Mouse (Mus musculus): ENCODE results near the gene Arhgap24.

DNA sequence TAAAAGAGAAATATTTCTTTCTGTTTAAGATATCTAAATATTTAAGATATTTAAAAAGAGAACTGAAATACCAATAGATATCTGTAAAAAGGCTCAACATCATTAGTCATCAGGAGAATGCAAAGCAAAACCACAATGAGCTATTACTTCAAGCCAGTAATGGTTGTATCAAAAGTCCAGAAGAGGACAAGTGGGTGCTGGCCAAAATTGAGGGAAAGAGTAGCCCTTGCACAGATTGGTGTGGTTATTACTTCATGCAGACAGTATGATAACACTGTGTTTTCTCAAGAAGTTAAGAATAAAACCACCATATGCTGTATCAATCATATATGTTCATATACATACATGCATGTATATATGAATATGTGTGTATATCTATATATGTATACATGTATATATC, 376.9 kb downstream of the Arhgap24 start:
- no peak for TF ChIP-seq CTCF (IDR thresholded peaks at IDR 0.05; ENCODE audit: borderline replicate concordance, extremely low read depth, insufficient read depth, insufficient read length)
- TF ChIP-seq POLR2A (IDR thresholded peaks at IDR 0.05; ENCODE audit: borderline replicate concordance, extremely low read depth, insufficient read depth, insufficient read length, poor library complexity, severe bottlenecking), result no peak
